Comparison of ENCODE assay signal across 11 mouse cellular contexts in genomic region chr7:122352566-122353277, GRCm38 (mm10).
DNase-seq lines count a peak whose midpoint lies in the region; ATAC-seq and TF ChIP-seq lines count a peak whose summit lies in the region.
"Had no signal": no experiment of that assay in that cellular context is flagged by ENCODE, and none has a peak within 500 bp of the region (broad histone marks: within the 10 kb centered on the region; RNA-seq: fewer than 3 reads in every experiment).

No protein-coding gene starts in this region.

- dilution Hi-C loops in CH12.LX (cut with MboI; ENCODE audit: extremely low pct_ligation_motif_present, extremely low pct_unique_long_range_greater_than_20kb, low sequenced_read_pairs): no loop called here

- no peaks in the 10 kb centered on the region for H3K27me3 ChIP-seq in heart, embryonic 16.5 days (ENCODE audit: control insufficient read depth, insufficient read depth, low read length)
- H3K27me3 ChIP-seq in CH12.LX (replicated peaks): no peaks in the 10 kb centered on the region
- H3K27me3 ChIP-seq in hindbrain, embryonic 15.5 days: no peaks in the 10 kb centered on the region
- no peaks in the 10 kb centered on the region for H3K27me3 ChIP-seq in neural tube, embryonic 15.5 days (replicated peaks)
- H3K27me3 ChIP-seq: embryonic facial prominence, embryonic 15.5 days had no signal

- H3K27ac ChIP-seq in heart, embryonic 16.5 days (ENCODE audit: low read length): peak overlapping the region; percentile 41; the same call in 1 of the 2 replicates
- peak overlapping the region; percentile 90 for H3K27ac ChIP-seq in CH12.LX (ENCODE audit: insufficient read depth, low read depth)
- H3K27ac ChIP-seq in hindbrain, embryonic 15.5 days (replicated peaks): peak overlapping the region; percentile 58
- H3K27ac ChIP-seq in neural tube, embryonic 15.5 days (replicated peaks): peak overlapping the region; percentile 69
- H3K27ac ChIP-seq: embryonic facial prominence, embryonic 15.5 days; limb, embryonic 13.5 days had no signal

- no peak overlapping the region for H3K4me2 ChIP-seq in heart, embryonic 16.5 days (ENCODE audit: low read depth, low read length)
- peak overlapping the region; percentile 88 for H3K4me2 ChIP-seq in CH12.LX (ENCODE audit: insufficient read depth, low read depth, poor library complexity, severe bottlenecking)
- peak overlapping the region; percentile 22 for H3K4me2 ChIP-seq in hindbrain, embryonic 15.5 days
- peak overlapping the region; percentile 1; the same call in 1 of the 2 replicates for H3K4me2 ChIP-seq in neural tube, embryonic 15.5 days
- H3K4me2 ChIP-seq: embryonic facial prominence, embryonic 15.5 days; limb, embryonic 13.5 days had no signal

- H3K79me2 ChIP-seq in CH12.LX (replicated peaks; ENCODE audit: control insufficient read depth, extremely low read depth, insufficient read depth, poor library complexity, severe bottlenecking): peaks cover 94% of the 10 kb centered on the region

- in situ Hi-C loops in CH12.LX (cut with MboI; ENCODE audit: low pct_ligation_motif_present, low pct_unique_long_range_greater_than_20kb, low sequenced_read_pairs): no loop called here

- intact Hi-C loops in heart, postnatal 36 days (cut with DNase I): no loop called here

- no peak overlapping the region for H3K4me3 ChIP-seq in heart, embryonic 16.5 days (ENCODE audit: low read length)
- no peak overlapping the region for H3K4me3 ChIP-seq in CH12.LX (replicated peaks in 1 of 3; ENCODE audit: low read depth in 2 of 3, low read length in 2 of 3, poor library complexity in 1 of 3)
- H3K4me3 ChIP-seq in hindbrain, embryonic 15.5 days: no peak overlapping the region
- H3K4me3 ChIP-seq in neural tube, embryonic 15.5 days (replicated peaks): no peak overlapping the region
- H3K4me3 ChIP-seq: embryonic facial prominence, embryonic 15.5 days; limb, embryonic 13.5 days had no signal

- 60% methylated on average over 12 of the region's 12 CpGs for WGBS in heart, embryonic 16.5 days
- 37% methylated on average over 12 of the region's 12 CpGs for WGBS in hindbrain, embryonic 15.5 days
- 25% methylated on average over 12 of the region's 12 CpGs for WGBS in neural tube, embryonic 15.5 days

- no peak; the same call in none of the 2 replicates for TF ChIP-seq RAD21 in CH12.LX (IDR thresholded peaks at IDR 0.05; ENCODE audit: low read depth, low read length)

- TF ChIP-seq POLR2A in CH12.LX (IDR thresholded peaks at IDR 0.05; ENCODE audit: low read depth, low read length): peak; percentile 41

- H3K9ac ChIP-seq in heart, embryonic 16.5 days (ENCODE audit: low read length): no peak overlapping the region
- no peak overlapping the region for H3K9ac ChIP-seq in CH12.LX (ENCODE audit: insufficient read depth, low read depth)
- no peak overlapping the region for H3K9ac ChIP-seq in hindbrain, embryonic 15.5 days
- no peak overlapping the region for H3K9ac ChIP-seq in neural tube, embryonic 15.5 days (replicated peaks)
- H3K9ac ChIP-seq: embryonic facial prominence, embryonic 15.5 days; limb, embryonic 13.5 days had no signal

- DNase-seq in heart, postnatal 36 days: no peak
- DNase-seq in CH12.LX (ENCODE audit: extremely low read depth): peak; percentile 83
- DNase-seq in testis, postnatal 10 days (ENCODE audit: low spot score): no peak
- DNase-seq in layer of hippocampus, adult 9-10 months (ENCODE audit: low spot score): no peak
- DNase-seq in right cerebral cortex, adult 18-20 months: no peak
- DNase-seq: adrenal gland, postnatal 14 days had no signal

- H3K9me3 ChIP-seq in heart, embryonic 16.5 days (replicated peaks; ENCODE audit: control insufficient read depth, low read length): no peaks in the 10 kb centered on the region
- no peaks in the 10 kb centered on the region for H3K9me3 ChIP-seq in CH12.LX (replicated peaks; ENCODE audit: low read length)
- no peaks in the 10 kb centered on the region for H3K9me3 ChIP-seq in hindbrain, embryonic 15.5 days
- no peaks in the 10 kb centered on the region for H3K9me3 ChIP-seq in neural tube, embryonic 15.5 days (replicated peaks)
- H3K9me3 ChIP-seq: embryonic facial prominence, embryonic 15.5 days; limb, embryonic 13.5 days had no signal

- peak; percentile 46; the same call in 1 of the 2 replicates for ATAC-seq in heart, embryonic 16.5 days (replicated peaks; ENCODE audit: extremely low read depth, insufficient read depth, low FRiP score)
- peak; percentile 72; the same call in 1 of the 2 replicates for ATAC-seq in hindbrain, embryonic 15.5 days (ENCODE audit: low FRiP score, low read depth)
- peak; percentile 69 for ATAC-seq in neural tube, embryonic 15.5 days (ENCODE audit: low FRiP score)

- TF ChIP-seq CTCF in CH12.LX (conservative IDR thresholded peaks at IDR 0.05 in 1 of 2, IDR thresholded peaks at IDR 0.05 in 1 of 2; ENCODE audit: low read depth in 2 of 2, low read length in 2 of 2): no peak

- no peaks in the 10 kb centered on the region for H3K4me1 ChIP-seq in heart, embryonic 16.5 days (ENCODE audit: control insufficient read depth, insufficient read depth, low read length)
- H3K4me1 ChIP-seq in CH12.LX (ENCODE audit: control insufficient read depth in 1 of 2, insufficient read depth in 2 of 2): peaks cover 45 to 97% of the 10 kb centered on the region in 2 experiments
- H3K4me1 ChIP-seq in hindbrain, embryonic 15.5 days (replicated peaks): peaks cover 17% of the 10 kb centered on the region
- H3K4me1 ChIP-seq in neural tube, embryonic 15.5 days: peaks cover 16% of the 10 kb centered on the region
- H3K4me1 ChIP-seq: embryonic facial prominence, embryonic 15.5 days had no signal

- peak; percentile 90 for TF ChIP-seq EP300 in CH12.LX (IDR thresholded peaks at IDR 0.05; ENCODE audit: low read length)

- H3K36me3 ChIP-seq in heart, embryonic 16.5 days (ENCODE audit: control insufficient read depth, insufficient read depth): no peaks in the 10 kb centered on the region
- H3K36me3 ChIP-seq in CH12.LX (replicated peaks in 1 of 2; ENCODE audit: control insufficient read depth in 1 of 2, insufficient read depth in 1 of 2, low read length in 1 of 2): peaks cover 13 to 67% of the 10 kb centered on the region in 2 experiments
- no peaks in the 10 kb centered on the region for H3K36me3 ChIP-seq in hindbrain, embryonic 15.5 days
- no peaks in the 10 kb centered on the region for H3K36me3 ChIP-seq in neural tube, embryonic 15.5 days
- H3K36me3 ChIP-seq: embryonic facial prominence, embryonic 15.5 days; limb, embryonic 13.5 days had no signal

TF ChIP-seq in CH12.LX, 34 proteins besides CTCF, POLR2A, EP300 and RAD21:
- TF ChIP-seq ETS1 (conservative IDR thresholded peaks at IDR 0.05; ENCODE audit: low read depth, low read length) (peak; percentile 87), MXI1 (IDR thresholded peaks at IDR 0.05; ENCODE audit: low read depth, low read length) (peak; percentile 78), TCF12 (IDR thresholded peaks at IDR 0.05; ENCODE audit: low read depth, low read length) (peak; percentile 94), RCOR1 (conservative IDR thresholded peaks at IDR 0.05; ENCODE audit: low read depth, low read length) (peak; percentile 88), SIN3A (IDR thresholded peaks at IDR 0.05; ENCODE audit: low read length) (peak; percentile 90), NELFE (IDR thresholded peaks at IDR 0.05; ENCODE audit: low read depth, low read length) (peak; percentile 40; the same call in 1 of the 2 replicates), IRF4 (IDR thresholded peaks at IDR 0.05; ENCODE audit: low read depth, low read length) (peak; percentile 91), ZMIZ1 (IDR thresholded peaks at IDR 0.05; ENCODE audit: low read depth, low read length) (no peak), JUN (IDR thresholded peaks at IDR 0.05; ENCODE audit: insufficient read depth, low read depth, low read length) (peak; percentile 50), MAX (IDR thresholded peaks at IDR 0.05; ENCODE audit: low read length) (peak; percentile 83), HCFC1 (IDR thresholded peaks at IDR 0.05; ENCODE audit: low read depth, low read length) (peak; percentile 33; the same call in 1 of the 2 replicates), USF2 (conservative IDR thresholded peaks at IDR 0.05; ENCODE audit: low read depth, low read length) (no peak), MAZ (IDR thresholded peaks at IDR 0.05; ENCODE audit: low read depth, low read length) (peak; percentile 81; the same call in 1 of the 2 replicates), KAT2A (IDR thresholded peaks at IDR 0.05; ENCODE audit: insufficient replicate concordance, low read length) (0 out of 2 replicates have a peak, but pooled peaks have one; percentile 40), MAFK (IDR thresholded peaks at IDR 0.05; ENCODE audit: insufficient replicate concordance, low read length) (peak; percentile 56), BHLHE40 (IDR thresholded peaks at IDR 0.05; ENCODE audit: low read depth, low read length) (peak; percentile 76), SMC3 (IDR thresholded peaks at IDR 0.05; ENCODE audit: low read depth, low read length) (peak; percentile 19), ZKSCAN1 (IDR thresholded peaks at IDR 0.05; ENCODE audit: borderline replicate concordance, low read depth, low read length) (no peak), CHD1 (IDR thresholded peaks at IDR 0.05; ENCODE audit: low read depth, low read length) (no peak), JUND (conservative IDR thresholded peaks at IDR 0.05; ENCODE audit: low read depth, low read length) (peak; percentile 65), MEF2A (IDR thresholded peaks at IDR 0.05; ENCODE audit: borderline replicate concordance, low read depth, low read length) (peak; percentile 84), MYC (IDR thresholded peaks at IDR 0.05; ENCODE audit: low read depth, low read length) (peak; percentile 84), ZNF384 (IDR thresholded peaks at IDR 0.05; ENCODE audit: low read depth, low read length) (no peak), ELF1 (IDR thresholded peaks at IDR 0.05; ENCODE audit: low read depth, low read length) (peak; percentile 44; the same call in 1 of the 2 replicates), E2F4 (IDR thresholded peaks at IDR 0.05; ENCODE audit: insufficient replicate concordance, low read depth, low read length) (no peak), CHD2 (IDR thresholded peaks at IDR 0.05; ENCODE audit: low read length) (peak; percentile 86)
